Mouse (Mus musculus) 416B (cell line): ENCODE results near the gene Myo5c.

ENCODE experiments used
- DNase-seq: peaks from one replicate; pipeline ENCODE4 v3.0.0; 2011; ENCODE audit warnings: low read depth

Gene Myo5c

DNA sequence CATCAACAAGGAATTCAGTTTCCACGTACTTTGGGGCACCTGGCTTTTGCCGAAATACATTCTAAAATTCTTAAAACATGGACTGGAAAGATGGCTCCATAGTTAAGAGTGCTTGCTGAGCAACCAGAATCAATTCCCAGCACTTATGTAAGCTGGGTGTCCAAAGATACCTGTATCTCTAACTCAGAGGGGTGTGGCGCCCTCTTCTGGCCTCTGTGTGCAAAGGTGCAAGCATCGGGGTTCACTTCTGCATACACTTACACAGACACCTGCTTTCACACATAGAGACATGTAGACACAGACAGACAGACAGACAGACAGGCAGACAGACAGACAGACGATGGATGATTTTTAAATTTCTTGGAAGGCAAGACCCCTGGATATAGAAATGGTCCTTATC is 49.0 kb downstream of the Myo5c start:
- DNase-seq = peak; percentile 68

GRCm38 (mm10) chr9:75282179-75282578 is 50.4 kb downstream of the Myo5c start:
- DNase-seq = no peak

DNA sequence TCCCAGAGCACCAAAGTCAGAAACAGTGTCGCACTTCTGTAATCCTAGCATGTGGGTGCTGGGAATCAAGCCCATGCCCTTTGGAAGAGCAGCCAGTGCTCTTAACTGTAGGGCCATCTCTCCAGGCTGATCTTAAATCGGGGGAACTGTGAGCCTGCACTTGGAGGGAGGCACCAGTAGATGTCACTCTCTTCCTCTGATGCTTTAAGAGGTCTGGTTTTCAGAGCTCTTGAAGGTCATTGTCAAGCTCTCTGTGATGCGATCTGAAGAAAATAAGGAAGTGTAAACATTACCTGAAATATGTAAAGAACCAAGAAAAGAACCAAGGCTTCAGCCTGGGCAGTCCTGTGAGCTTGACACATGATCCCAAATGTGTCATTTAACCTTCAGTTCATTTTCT is 51.0 kb downstream of the Myo5c start:
- DNase-seq = peak; percentile 87

DNA sequence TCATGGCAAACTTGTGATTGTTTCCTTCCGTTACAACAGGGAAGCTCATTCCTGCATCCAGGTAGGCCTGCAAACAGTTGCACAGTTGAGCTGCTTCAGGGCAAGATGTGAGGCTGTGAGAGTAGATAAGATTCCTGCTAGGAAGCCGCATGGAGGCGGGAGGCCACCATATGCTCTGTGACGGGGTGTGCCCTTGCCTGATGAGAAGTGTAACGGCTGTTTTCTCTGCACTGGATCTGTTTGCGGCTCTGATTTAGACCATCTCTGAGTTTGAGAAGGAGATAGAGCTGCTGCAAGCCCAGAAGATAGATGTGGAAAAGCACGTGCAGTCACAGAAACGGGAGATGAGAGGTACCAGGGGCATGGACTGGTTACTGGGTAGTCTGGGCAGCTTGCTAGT is 51.8 kb downstream of the Myo5c start:
- DNase-seq = no peak

DNA sequence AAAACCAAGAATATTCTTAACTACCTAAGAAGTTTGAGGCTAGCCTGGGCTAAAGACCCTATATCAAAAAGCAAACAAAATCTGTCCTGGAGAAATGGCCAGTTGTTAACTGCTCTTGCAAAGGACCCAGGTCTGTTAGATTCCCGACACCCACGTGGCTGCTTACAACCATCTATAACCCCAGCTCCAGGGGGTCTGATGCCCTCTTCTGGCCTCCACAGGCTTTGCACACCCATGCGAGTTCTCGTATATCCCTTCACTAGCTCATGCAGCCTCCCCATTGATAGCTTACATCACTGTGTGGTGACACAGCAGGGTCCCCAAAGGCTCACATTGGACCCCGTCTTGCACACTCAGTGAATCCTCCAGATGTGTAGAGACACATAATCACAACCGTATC is 53.5 kb downstream of the Myo5c start:
- DNase-seq = peak; percentile 50

GRCm38 (mm10) chr9:75287636-75288035 is 55.8 kb downstream of the Myo5c start:
- DNase-seq = no peak

- peak; percentile 74 for DNase-seq
Observed at GRCm38 (mm10) chr9:75289545-75289944, 57.7 kb downstream of the Myo5c start.

- DNase-seq = peak; percentile 78
Observed at GRCm38 (mm10) chr9:75299342-75299741, 67.5 kb downstream of the Myo5c start.

DNA sequence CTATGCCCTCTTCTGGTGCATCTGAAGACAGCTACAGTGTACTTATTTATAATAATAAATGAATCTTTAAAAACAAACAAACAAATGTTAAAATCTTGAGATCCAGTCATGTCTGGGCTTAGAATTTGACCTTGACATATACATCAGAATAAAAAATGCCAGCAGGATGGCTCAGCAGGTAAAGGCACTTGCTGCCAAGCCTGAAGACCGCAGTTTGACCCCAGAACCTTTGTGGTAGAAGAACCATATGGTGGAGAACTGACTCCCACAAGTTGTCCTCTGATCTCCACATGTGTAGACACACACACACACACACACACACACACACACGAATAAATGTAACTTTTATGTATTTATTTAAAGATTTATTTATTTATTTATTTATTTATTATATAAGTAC is 71.2 kb downstream of the Myo5c start:
- no peak for DNase-seq

DNA sequence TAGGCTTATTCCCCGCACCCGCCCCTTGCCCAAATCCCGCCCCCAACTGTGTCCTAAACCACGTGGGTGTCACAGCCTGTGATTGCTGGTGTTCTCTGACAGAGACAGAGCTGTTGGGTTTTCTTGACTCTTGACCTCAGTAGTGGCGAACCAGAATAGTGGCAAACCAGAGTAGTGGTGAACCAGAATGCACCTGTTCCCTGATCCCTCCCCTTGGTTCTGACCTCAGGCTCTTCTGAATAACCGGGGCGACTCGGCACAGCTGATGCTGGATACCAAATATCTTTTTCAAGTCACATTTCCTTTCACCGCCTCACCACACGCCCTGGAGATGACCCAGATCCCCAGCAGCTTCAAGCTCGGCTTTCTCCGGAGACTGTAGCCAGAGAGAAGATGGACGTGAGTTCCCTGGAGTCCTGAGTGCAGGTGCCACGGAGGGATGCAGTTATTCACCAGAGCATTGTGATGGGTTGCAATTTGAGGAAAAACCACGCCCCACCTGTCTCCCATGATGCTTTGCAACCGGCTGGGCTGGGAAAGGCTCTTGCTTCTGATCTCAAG is 72.0 kb downstream of the Myo5c start:
- DNase-seq = no peak

DNA sequence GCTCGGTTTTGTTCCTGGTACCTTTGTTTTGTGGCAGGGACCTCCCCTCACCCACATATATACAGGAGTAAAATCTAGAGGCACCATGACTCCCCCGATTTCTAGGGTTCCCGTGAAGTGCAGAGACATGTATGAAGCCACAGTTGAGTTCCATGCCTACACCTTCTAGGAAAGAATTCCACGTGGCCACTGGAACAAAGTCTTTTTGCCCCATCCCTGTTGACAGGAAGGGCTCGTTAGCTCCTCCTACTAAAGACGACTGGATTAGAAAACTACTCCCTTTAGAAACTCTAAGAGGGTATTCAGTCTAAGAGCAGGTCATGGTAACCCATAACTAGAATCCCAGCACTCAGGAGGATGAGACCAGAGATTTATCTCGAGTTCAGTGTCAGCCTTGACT is 72.5 kb downstream of the Myo5c start:
- DNase-seq = no peak

- no peak for DNase-seq
Observed at GRCm38 (mm10) chr9:75306126-75306898, 74.5 kb downstream of the Myo5c start, which contains the start of gene Gnb5. TSS of gene Gnb5 (plus strand) at chr9:75306288.

GRCm38 (mm10) chr9:75307015-75307414 is 75.2 kb downstream of the Myo5c start:
- DNase-seq = no peak

DNA sequence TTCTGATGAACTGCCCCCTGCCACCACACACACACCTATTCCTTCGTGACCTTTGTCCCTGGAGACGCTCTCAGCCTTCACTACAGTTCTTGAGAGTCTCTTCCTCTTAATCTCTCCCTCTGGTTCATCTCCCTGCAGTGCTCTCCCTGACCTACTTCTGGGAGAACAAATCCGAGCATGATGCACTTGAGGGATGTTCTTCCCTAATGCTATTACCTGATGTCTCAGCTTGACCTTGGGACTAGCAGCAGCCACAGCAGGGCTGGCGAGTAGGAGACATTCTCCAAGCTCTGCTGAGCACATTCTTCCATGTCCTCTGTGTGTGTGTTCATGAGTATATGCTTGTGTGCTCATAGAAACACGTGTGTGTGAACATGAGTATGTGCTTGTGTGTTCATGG is 76.8 kb downstream of the Myo5c start:
- no peak for DNase-seq

GRCm38 (mm10) chr9:75312008-75312407 is 80.2 kb downstream of the Myo5c start:
- DNase-seq = peak; percentile 62

GRCm38 (mm10) chr9:75313138-75313831 is 81.5 kb downstream of the Myo5c start:
- no peak for DNase-seq

DNA sequence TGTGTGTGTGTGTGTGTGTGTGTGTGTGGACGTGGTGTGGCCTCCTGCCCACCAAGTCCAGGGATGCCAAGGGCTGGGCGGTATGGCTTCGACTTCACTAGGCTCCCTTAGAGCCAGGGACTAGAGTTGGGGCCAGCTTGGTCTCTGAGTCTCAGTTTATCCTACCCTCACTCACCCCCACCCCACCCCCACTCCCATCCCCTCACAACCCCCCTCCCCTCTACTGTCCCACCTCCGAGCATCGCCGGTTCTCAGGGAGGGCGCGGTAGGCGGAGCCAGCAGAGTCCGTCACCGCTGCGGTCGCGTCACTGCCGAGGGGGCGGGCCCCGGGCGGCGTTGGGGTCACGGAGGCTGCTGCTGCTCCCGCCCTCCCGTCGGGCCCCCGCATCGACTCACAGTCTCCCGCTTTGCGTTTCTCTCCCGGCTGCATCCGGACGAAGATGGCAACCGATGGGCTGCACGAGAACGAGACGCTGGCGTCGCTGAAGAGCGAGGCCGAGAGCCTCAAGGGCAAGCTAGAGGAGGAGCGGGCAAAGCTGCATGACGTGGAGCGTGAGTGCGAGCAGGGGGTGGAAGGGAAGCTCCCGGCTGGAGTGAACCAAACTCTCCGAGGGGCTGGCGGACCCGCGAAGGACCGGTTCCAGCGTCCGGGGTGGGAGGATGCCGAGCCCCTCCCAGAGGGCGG is 82.2 kb downstream of the Myo5c start:
- DNase-seq = peak; percentile 54

GRCm38 (mm10) chr9:75314517-75315105 is 82.8 kb downstream of the Myo5c start:
- DNase-seq = peak; percentile 32

DNA sequence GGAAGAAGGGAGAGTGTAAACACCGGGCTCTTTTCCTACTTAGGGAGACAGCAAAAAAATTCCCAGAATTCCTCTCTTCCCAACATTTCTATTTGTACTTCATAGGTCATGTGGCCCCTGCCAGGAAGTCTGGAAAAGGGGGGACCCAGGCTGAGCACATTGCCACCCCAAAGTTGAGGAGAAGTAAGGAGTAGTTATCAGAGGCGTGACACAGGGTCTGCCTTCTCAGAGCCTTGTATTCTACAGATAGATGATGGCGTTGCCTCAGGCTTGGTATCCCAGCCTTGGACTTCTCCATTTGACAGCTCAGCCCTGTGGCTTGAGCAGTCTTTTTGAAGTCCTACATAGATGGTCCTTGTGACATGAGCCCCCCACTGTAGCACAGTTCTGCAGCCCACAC is 83.4 kb downstream of the Myo5c start:
- DNase-seq = no peak

DNA sequence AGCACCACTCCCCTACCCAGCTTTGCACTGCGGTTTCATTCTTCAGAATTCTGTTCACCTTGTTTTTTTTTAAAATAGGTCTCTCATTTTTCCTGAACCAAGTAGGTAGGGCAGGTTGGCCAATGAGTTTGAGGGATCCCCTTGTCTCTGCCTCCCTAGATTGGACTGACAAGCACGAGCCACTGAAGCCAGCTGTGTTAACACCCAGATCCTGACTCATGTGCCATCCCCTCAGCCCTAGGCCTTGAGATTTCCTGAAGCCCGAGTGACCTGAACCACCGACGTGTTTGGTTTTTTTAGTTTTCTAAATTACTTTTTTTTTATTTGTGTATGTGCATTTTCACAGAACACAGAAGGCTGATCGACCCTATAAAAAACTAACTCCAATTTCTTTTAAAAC is 85.0 kb downstream of the Myo5c start:
- DNase-seq = no peak

- DNase-seq = peak; percentile 44
Observed at GRCm38 (mm10) chr9:75318196-75318595, 86.4 kb downstream of the Myo5c start.

DNA sequence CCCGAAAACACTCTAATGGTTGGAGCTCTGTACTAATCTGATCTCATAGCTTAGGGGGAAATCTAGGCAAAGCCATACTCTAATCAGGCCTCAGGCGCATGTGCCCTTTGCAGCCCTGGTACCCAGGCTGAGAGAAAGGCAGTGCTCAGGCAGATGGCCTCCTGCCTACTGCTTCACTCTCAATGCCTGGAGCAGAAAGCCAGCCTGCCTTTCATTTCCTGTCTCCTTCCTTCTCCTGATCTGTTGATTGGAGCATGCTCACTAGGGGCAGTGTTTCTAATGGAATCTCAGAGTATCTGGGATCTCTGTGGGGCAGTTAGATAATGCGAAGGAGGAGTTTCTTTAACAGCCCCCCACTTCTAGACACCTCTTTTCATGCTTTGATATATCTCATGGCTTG is 87.5 kb downstream of the Myo5c start:
- DNase-seq = no peak
